Mouse (Mus musculus) ovary, adult 18-20 months (tissue): ENCODE results near the gene Entpd5.

ENCODE experiments used
- DNase-seq: peaks from one replicate; pipeline ENCODE4 v3.0.0; 2022; ENCODE audit warnings: low spot score, mixed read lengths

The Entpd5 gene

DNA sequence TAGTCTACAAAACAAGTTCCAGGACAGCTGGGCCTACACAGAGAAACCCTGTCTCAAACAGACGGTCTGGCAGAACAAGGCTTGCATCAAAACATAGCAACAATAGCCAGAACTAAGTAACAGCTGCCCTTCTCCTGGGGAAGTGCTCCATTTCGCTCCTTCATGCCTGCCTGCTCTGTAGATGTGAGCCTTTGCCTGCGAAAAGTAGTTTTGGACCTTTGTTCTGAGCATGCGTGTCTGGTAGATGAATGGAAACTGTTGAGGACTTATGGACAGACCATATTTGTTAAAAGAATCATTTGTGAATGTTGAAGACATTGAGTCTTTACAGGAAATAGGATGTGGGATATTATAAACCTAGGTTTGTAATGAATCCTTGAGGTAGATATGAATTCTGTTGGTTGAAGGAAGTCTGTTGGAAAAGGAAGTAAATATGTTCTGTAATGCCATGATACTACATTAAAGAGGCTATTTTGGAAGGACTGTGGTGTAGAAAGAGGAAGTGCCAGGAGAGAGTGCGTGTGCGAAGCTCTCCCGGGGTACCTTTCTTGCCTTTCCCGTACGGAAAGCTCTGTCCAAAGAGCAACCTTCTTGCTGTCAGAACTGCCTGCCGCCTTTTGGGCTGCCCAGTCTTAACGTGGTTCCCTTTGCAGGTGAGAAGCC, 71.7 kb downstream of the Entpd5 start:
- no peak for DNase-seq

DNA sequence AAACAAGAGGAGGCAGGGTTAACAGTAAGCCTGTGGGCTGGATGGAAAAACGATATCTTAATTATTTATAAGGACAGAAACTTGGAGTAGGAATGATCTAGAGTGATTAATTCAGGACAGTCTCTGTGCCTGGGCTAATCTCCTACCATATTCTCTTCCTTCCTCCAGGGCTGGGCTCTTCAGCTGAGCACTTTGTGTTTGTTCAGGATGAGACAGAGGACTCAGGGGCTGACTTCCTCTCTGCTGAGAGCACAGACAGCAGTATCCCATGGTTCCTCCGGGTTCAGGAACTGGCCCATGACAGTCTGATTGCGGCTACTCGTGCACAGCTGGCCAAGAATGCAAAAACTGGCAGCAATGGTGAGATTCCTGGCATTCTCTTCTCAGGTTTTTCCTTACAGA, 81.7 kb downstream of the Entpd5 start:
- no peak for DNase-seq
